Mouse (Mus musculus) megakaryocyte, embryonic 14.5 days (primary cell): ENCODE data around the gene Rnf17. TPM values are rescaled to one million over a fixed set of nuclear protein-coding genes. Genes with fewer than 3 reads are reported as not detected.

Experiments used
- H3K27me3 ChIP-seq: replicated peaks from 2 replicates; pipeline ENCODE3; 2012; ENCODE audit warnings: inconsistent platforms
- H3K36me3 ChIP-seq: replicated peaks from 2 replicates; pipeline ENCODE3; 2012; ENCODE audit warnings: low read length, inconsistent platforms, mixed read lengths
- H3K4me1 ChIP-seq: 2 replicates; pipeline ENCODE4 v1.6.1; 2012; ENCODE audit warnings: inconsistent platforms
- H3K4me3 ChIP-seq: replicated peaks from 2 replicates; pipeline ENCODE3; 2012; ENCODE audit warnings: moderate library complexity, mild to moderate bottlenecking, inconsistent platforms
- H3K9me3 ChIP-seq: 2 replicates; pipeline ENCODE4 v1.6.1; 2012; ENCODE audit warnings: inconsistent platforms
- FLI1 ChIP-seq: IDR thresholded peaks from 2 replicates; pipeline ENCODE4 v1.6.1; 2012; ENCODE audit warnings: low read length, inconsistent platforms, mixed read lengths
- GATA1 ChIP-seq: IDR thresholded peaks from 3 replicates; pipeline ENCODE4 v1.6.1; 2012; ENCODE audit warnings: mixed read lengths, low read length, inconsistent platforms, borderline replicate concordance
- polyA plus RNA-seq: library from polyadenylated mRNA; stranded (reverse); fragments of >175 nt; gene quantifications from 2 replicates; pipeline ENCODE4 v1.2.3, GENCODE M21; 2012; ENCODE audit warnings: low replicate concordance; ENCODE audit not compliant: insufficient read depth

Rnf17 gene
- polyA plus RNA-seq, 1 experiment: not detected

GRCm38 (mm10) chr14:56375731-56376130 lies 26.6 kb upstream of the Rnf17 start:
- TF ChIP-seq GATA1 (no peak), FLI1 (no peak)
- H3K4me1 ChIP-seq: peaks cover 44% of the 10 kb centered on the region
- no peaks in the 10 kb centered on the region for H3K36me3 ChIP-seq
- H3K27me3 ChIP-seq: peaks cover 25% of the 10 kb centered on the region
- no peaks in the 10 kb centered on the region for H3K9me3 ChIP-seq
- H3K4me3 ChIP-seq: no peak overlapping the region

DNA sequence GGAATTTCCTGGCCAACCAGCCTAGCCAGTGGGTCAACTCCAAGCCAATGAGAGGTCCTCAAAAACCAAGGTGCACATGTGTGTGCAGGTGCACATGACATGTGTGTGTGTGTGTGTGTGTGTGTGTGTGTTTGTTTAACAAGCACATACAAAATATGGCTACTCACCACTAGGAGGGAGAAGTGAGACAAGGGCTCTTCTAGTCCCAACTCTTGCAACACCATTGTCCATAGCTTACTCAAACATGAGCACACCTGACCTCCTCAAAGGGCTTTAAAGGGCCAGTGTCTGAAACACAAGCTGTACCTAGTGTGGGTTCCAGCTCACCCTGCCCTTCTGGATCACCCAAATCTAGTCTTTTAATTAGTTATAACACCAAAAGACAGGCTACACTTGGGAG lies 24.6 kb upstream of the Rnf17 start:
- Histone ChIP-seq H3K4me3 (no peak overlapping the region), H3K36me3 (no peaks in the 10 kb centered on the region), H3K27me3 (peaks cover 11% of the 10 kb centered on the region), H3K9me3 (no peaks in the 10 kb centered on the region), H3K4me1 (peaks cover 57% of the 10 kb centered on the region)
- TF ChIP-seq FLI1 (no peak), GATA1 (no peak)

DNA sequence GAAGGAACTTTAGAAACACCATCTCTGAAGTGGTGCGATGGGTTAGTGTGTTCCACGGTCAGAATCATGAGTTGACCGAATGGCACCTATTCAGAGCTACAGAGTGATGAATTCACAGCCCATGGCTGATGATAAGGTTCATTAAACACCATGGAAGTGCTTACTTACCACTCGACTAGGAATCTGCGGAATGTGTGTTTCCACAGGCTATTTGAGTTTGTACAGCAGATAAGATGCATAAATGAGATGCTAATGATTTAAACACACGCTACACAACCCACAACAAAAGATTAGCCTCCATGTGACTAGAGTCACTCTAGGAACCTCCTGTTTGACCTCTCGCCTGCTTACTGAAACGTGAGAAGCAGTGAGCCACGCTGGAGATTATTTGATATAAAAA lies 23.0 kb upstream of the Rnf17 start:
- H3K36me3 ChIP-seq: no peaks in the 10 kb centered on the region
- no peak overlapping the region for H3K4me3 ChIP-seq

DNA sequence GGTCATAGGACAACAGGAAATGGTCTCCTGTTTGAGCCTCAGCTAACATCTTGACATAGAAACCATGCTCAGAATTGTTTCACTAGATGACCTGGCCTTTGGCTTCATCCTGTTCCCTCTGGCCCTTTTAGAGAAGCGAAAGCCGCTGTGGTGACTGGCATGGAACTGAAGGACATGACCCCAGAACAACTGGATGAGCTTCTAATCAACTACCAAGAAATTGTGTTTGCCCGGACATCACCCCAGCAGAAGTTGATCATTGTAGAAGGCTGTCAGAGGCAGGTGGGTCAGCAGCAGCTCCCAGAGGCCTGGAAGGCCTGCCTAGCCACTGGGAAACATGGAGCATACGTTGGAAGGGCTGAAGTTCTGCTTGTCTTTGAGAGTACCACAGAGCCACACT lies 20.0 kb upstream of the Rnf17 start:
- TF ChIP-seq GATA1: no peak
- no peak for TF ChIP-seq FLI1
- Histone ChIP-seq H3K9me3 (no peaks in the 10 kb centered on the region), H3K4me3 (no peak overlapping the region), H3K36me3 (no peaks in the 10 kb centered on the region), H3K4me1 (peaks cover 38% of the 10 kb centered on the region), H3K27me3 (peaks cover 8% of the 10 kb centered on the region)

More for the DNA sequence above, 23.0 kb upstream of the Rnf17 start:
- Histone ChIP-seq H3K9me3 (no peaks in the 10 kb centered on the region), H3K27me3 (peaks cover 9% of the 10 kb centered on the region), H3K4me1 (peaks cover 57% of the 10 kb centered on the region)
- TF ChIP-seq GATA1 (no peak), FLI1 (no peak)

DNA sequence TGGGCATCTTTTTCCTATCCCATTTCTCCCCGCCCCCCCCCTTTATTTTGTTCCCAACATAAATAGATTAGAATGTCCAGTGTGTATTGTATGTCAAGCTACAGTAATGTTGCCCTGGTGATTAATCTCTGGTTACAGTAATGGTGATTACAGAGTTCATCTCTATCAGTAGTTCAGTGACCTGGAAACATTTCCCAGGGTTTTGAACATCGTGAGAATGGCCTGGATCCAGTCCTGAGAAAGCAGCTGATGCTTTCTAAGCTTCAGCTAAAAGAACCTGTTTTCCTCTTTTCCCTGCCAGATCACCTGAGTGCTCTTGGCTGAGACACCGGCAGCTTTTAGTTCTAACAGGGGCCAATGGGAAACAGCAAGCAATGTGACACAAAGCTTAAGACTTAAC lies 12.1 kb upstream of the Rnf17 start:
- H3K27me3 ChIP-seq: peaks cover 2% of the 10 kb centered on the region
- TF ChIP-seq GATA1 (no peak), FLI1 (no peak)

GRCm38 (mm10) chr14:56393704-56394312 lies 8.6 kb upstream of the Rnf17 start:
- TF ChIP-seq GATA1 (no peak; the same call in 2 of the 3 replicates), FLI1 (no peak)
- Histone ChIP-seq H3K4me1 (peaks cover 61% of the 10 kb centered on the region), H3K27me3 (no peaks in the 10 kb centered on the region), H3K9me3 (no peaks in the 10 kb centered on the region), H3K36me3 (no peaks in the 10 kb centered on the region), H3K4me3 (peak overlapping the region; percentile 75)

More for the DNA sequence above, 12.1 kb upstream of the Rnf17 start:
- Histone ChIP-seq H3K9me3 (no peaks in the 10 kb centered on the region), H3K36me3 (no peaks in the 10 kb centered on the region), H3K4me1 (peaks cover 58% of the 10 kb centered on the region), H3K4me3 (no peak overlapping the region)

- 0 out of 2 replicates have a peak, but pooled peaks cover 3% of the 10 kb centered on the region for H3K9me3 ChIP-seq
These were observed 4.4 kb upstream of the Rnf17 start for GRCm38 (mm10) chr14:56398001-56398400.

DNA sequence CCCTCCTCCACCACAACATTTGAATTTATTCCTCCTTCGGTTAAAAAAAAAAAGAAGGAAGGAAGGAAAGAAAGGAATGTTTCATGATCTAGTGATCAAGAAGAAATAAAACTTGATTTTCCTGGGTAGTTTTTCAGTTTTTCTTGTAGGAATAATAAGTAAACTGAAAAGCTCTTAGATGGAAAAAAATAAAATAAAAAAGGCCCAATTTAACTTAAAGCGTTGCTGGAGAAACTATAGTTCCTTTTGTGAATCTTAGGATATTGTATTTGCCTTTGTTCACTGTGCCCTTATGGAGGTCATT lies 643 bp downstream of the Rnf17 start:
- Histone ChIP-seq H3K4me3 (no peak overlapping the region), H3K4me1 (no peaks in the 10 kb centered on the region), H3K36me3 (no peaks in the 10 kb centered on the region), H3K27me3 (peaks cover 3% of the 10 kb centered on the region), H3K9me3 (0 out of 2 replicates have a peak, but pooled peaks cover 3% of the 10 kb centered on the region)
- no peak for TF ChIP-seq GATA1
- TF ChIP-seq FLI1: no peak

More at GRCm38 (mm10) chr14:56398001-56398400, 4.4 kb upstream of the Rnf17 start:
- no peak overlapping the region for H3K4me3 ChIP-seq
- H3K27me3 ChIP-seq: peaks cover 3% of the 10 kb centered on the region
- peaks cover 36% of the 10 kb centered on the region for H3K4me1 ChIP-seq
- TF ChIP-seq FLI1 (no peak), GATA1 (no peak)
- no peaks in the 10 kb centered on the region for H3K36me3 ChIP-seq

DNA sequence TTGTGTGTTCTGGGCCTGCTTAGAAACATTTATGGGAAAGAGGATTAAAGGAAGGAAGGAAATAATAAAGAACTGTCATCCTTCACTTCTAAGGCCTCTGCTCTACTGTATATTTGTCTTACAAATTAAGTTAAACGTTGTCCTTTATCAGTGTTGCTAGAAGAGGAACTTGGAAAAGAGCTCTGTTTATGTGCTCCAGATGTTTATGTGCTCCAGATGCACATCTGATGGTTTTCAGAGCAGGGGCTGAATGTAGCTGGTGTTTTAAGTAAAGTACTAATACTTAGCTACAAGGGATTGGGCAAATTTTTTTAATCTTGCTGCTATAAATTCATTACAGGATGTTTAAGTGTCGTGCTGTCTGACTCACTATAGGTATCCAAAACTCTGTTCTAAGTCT lies 59.7 kb downstream of the Rnf17 start:
- TF ChIP-seq GATA1: no peak
- no peak for TF ChIP-seq FLI1
- H3K36me3 ChIP-seq: no peaks in the 10 kb centered on the region
- no peak overlapping the region for H3K4me3 ChIP-seq
- H3K9me3 ChIP-seq: 0 out of 2 replicates have a peak, but pooled peaks cover 2% of the 10 kb centered on the region
- H3K4me1 ChIP-seq: no peaks in the 10 kb centered on the region
- H3K27me3 ChIP-seq: no peaks in the 10 kb centered on the region

- no peak for TF ChIP-seq GATA1
- no peak for TF ChIP-seq FLI1
- Histone ChIP-seq H3K4me3 (no peak overlapping the region), H3K36me3 (no peaks in the 10 kb centered on the region), H3K27me3 (no peaks in the 10 kb centered on the region), H3K4me1 (no peaks in the 10 kb centered on the region), H3K9me3 (0 out of 2 replicates have a peak, but pooled peaks cover 2% of the 10 kb centered on the region)
These were observed 60.3 kb downstream of the Rnf17 start for GRCm38 (mm10) chr14:56462729-56463128.
